Mouse (Mus musculus) lung, adult 18-20 months (tissue): ENCODE results near the gene Pxylp1.
"Not testable (repeated sequence)": the region's sequence is repeated elsewhere in the genome, so short reads cannot be mapped to it uniquely, and the experiment has no call there.

ENCODE experiments used
- DNase-seq, 2 experiments: peaks; one replicate each; pipeline ENCODE4 v3.0.0; 2022; ENCODE audit warnings: mixed read lengths in 2 of 2

Gene Pxylp1

GRCm38 (mm10) chr9:96892546-96892945 is at the start of gene Pxylp1:
TSS of gene Pxylp1 (minus strand) at chr9:96892669.
- DNase-seq: no peak

- DNase-seq: no peak
Measured at GRCm38 (mm10) chr9:96938887-96939286, 46.4 kb upstream of the Pxylp1 start.

- DNase-seq: not testable (repeated sequence)
Measured at GRCm38 (mm10) chr9:96936427-96936826, 44.0 kb upstream of the Pxylp1 start.

GRCm38 (mm10) chr9:96935556-96936300 is 43.3 kb upstream of the Pxylp1 start:
- DNase-seq: no peak

GRCm38 (mm10) chr9:96934816-96935215 is 42.3 kb upstream of the Pxylp1 start:
- no peak for DNase-seq

GRCm38 (mm10) chr9:96932751-96933150 is 40.3 kb upstream of the Pxylp1 start:
- DNase-seq: no peak

- DNase-seq: no peak
Measured at GRCm38 (mm10) chr9:96923577-96924316, 31.3 kb upstream of the Pxylp1 start.

- no peak for DNase-seq
Measured at GRCm38 (mm10) chr9:96923119-96923518, 30.6 kb upstream of the Pxylp1 start.

- peak; percentile 89 to 90 for DNase-seq
Measured at GRCm38 (mm10) chr9:96916620-96917538, 24.4 kb upstream of the Pxylp1 start.

- no peak for DNase-seq
Measured at GRCm38 (mm10) chr9:96916076-96916475, 23.6 kb upstream of the Pxylp1 start.

- no peak for DNase-seq
Measured at GRCm38 (mm10) chr9:96914851-96915250, 22.4 kb upstream of the Pxylp1 start.

GRCm38 (mm10) chr9:96914005-96914404 is 21.5 kb upstream of the Pxylp1 start:
- DNase-seq: no peak

GRCm38 (mm10) chr9:96909503-96909902 is 17.0 kb upstream of the Pxylp1 start:
- DNase-seq: no peak

GRCm38 (mm10) chr9:96908737-96909136 is 16.3 kb upstream of the Pxylp1 start:
- DNase-seq: no peak

- DNase-seq: no peak
Measured at GRCm38 (mm10) chr9:96904360-96905355, 12.2 kb upstream of the Pxylp1 start.

- DNase-seq: no peak
Measured at GRCm38 (mm10) chr9:96899717-96900116, 7.2 kb upstream of the Pxylp1 start.

GRCm38 (mm10) chr9:96899004-96899403 is 6.5 kb upstream of the Pxylp1 start:
- no peak for DNase-seq

- no peak for DNase-seq
Measured at GRCm38 (mm10) chr9:96896690-96897089, 4.2 kb upstream of the Pxylp1 start.

GRCm38 (mm10) chr9:96893582-96893981 is 1.1 kb upstream of the Pxylp1 start:
- DNase-seq: peak in 1 of 2 experiments; percentile 23

- peak; percentile 17 to 53 for DNase-seq
Measured at GRCm38 (mm10) chr9:96891341-96892330, 833 bp downstream of the Pxylp1 start.
